Mouse (Mus musculus) c-Kit-positive CD71-positive TER-119-negative erythroid progenitor cells, embryonic 14.5 days (primary cell): ENCODE results near the gene Ppp1r1c.

Experiments used
- DNase-seq: peaks from one replicate; pipeline ENCODE4 v3.0.0-alpha.2; 2013; ENCODE audit warnings: low read depth

The Ppp1r1c gene

DNA sequence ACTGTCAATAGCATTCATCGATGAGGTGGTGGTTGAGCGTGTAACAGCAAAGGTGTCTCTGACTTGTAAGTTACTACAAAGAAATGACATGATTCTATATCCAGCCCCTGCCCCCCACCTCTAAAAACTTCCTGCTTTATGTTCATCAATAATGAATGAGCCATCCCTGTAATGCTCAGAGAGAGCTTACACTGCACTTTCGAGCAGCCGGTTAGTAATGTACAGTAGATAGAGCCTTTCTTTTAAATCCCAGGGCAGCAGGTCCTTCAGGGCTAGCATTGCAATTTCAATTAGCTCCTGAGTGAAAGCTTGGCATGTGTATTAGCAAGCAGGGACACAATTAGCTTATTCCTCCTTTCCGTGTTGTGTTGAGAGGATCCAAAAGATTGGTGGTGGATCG, at the start of gene Ppp1r1c:
Gene Ppp1r1c, plus strand, starts transcription at position 206 of the 400 bp plus-strand sequence.
- DNase-seq = no peak

DNA sequence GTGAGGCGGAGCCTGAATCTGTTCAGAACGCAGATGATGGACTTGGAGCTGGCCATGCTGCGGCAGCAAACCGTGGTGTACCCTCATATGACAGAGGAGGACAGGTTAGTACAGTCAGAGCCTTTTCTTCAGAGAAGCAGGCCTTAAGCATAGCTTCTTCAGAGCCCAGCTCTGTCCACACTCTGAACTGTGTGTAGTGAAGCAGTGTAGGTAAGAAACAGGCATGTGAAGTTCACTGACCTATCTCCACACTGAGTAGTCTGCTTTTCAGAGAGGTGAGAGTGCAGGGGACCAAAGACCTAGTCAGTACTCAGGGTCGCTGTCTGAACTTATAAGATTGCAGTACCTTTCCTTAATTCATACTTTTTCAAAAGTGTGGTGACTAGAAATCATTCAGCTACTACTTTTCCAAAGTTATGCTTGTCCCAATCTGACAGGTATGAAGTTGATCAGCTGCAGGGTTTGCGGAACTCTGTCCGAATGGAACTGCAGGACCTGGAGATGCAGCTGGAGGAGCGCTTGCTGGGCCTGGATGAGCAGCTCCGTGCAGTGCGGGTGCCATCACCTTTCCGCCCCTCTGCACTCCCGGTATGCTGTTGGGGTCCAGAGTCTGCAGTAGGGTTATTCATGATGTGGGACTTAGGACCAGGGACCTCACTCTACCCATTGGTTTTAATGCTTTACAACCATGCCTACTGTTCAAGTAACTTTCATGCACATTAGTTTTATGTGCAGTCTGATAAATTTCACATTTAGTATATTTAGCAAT, 47.0 kb upstream of the Ppp1r1c start:
- DNase-seq = no peak

DNA sequence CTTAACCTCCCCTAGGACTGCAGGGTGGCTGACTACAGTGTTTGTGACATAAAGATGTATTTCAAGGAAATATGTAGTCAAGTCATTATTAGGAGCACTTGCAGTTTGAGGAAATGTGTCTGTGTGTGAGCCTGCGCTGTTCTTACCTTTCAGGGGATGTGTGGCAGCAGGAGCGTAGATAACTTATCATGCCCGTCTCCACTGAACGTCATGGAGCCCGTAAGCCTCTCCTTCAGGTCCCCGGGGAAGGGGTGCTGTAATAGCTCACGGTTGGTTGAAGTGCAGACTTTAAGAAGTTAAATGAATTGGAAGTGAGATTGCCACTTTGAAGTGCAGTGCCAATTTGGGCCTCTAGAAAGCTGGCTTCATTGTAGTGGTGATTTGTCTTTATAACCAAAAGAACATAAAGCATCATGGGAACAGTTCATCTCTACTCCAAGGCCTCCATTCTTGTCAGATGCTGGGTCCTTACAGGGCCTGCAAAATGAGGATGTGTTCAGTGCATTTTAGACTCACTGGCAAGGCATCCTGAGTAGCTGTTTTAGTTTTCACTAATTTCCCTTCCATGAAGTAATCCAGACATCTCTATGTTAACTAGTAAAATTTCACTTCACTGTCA, 46.0 kb upstream of the Ppp1r1c start:
- no peak for DNase-seq

DNA sequence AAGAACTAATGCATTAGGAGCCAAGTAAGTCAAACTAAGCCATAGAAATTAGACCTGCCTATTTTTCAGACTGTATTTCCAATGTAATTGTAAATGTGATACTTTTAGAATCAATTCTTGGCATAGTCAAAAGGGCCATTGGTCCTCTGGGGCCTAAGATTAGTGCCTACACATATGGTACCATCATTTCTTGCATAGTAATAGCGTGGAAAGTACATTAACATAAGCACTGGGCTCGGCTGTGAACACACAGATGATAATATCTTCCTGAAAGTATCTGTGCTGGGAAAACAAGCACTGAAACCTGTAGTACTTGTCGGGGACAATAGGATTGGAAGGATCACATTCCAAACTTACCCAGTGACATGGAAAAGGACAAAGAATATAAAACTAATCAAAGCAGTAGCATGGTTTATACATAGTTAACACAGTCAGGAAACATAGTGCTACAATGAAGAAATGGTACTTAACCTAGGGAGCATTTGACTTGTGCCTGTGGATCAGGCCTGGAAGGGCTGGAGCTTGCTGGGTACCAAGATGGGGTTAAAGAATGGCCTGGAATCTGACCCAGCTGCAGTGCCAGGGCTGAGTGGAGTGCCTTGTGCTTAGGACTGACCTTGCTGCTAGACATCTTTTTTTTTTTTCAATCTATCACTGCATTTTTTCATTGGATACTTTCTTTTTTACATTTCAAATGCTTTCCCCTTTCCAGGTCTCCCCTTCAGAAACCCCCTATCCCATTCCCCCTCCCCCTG, 42.9 kb upstream of the Ppp1r1c start:
- DNase-seq = no peak

DNA sequence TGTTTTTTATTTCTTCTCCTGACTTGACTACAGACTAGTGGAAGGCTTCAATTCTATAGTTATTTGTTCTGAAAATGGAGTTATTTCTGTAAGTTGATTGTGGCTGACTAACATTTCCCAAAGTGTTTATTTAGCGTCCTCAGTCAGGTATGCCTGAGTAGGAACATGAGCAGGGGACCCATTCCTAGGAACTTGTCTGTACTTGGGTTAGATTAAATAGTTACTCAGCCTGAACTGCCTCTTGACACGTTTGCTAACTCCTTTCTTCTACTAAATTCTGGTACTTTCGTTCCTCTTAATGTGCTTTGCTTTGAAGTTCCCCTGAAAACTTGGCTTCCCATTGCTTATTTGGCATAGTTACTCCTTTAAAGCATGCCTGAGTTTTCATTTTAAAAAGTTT, 42.1 kb upstream of the Ppp1r1c start:
- no peak for DNase-seq

DNA sequence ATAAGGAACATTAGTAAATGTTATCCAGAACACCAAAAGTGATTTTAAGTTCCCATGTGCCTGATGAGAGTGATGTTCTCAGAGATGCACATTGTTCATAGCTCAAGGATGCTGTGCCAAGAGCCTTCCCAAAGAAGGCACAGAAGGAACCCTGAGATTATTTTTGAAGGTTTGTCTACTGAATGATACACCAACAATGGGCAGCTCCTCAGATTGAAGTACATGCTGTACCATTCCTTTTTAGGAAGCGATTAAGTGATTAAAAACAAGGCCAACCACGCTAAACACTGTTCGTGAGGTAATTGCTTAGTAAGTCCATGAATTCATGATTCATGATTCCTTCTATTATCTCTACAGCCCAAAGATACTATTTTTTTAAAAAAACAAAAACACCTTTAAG, 32.3 kb upstream of the Ppp1r1c start:
- no peak for DNase-seq

DNA sequence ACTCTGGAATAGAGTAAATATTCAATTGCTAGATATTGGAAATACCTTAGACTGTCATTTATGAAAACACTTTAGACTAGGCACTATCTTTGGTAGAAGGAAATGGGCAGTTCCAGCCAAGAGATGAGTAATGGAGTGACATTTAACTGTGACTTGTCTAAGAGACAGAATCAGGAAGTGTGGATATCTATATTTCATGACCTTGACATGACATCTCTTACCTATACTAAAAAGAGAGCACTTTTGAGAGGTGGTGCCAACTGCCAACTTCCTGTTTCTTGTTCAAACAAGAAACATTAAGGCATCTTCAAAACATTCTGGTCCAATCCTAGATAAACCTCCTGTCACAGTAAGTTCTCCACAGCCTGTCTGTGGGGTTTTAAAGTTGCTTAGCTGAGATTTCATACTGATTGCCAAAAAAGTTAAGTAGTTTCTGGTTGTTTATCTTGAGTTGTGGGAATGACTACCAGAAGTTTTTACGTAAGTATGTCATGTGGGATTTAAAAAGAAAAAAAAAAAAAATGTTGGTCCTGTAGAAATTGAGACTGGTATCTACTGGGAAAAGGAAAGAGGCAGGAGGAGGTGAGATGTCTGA, 29.8 kb upstream of the Ppp1r1c start:
- DNase-seq = no peak

DNA sequence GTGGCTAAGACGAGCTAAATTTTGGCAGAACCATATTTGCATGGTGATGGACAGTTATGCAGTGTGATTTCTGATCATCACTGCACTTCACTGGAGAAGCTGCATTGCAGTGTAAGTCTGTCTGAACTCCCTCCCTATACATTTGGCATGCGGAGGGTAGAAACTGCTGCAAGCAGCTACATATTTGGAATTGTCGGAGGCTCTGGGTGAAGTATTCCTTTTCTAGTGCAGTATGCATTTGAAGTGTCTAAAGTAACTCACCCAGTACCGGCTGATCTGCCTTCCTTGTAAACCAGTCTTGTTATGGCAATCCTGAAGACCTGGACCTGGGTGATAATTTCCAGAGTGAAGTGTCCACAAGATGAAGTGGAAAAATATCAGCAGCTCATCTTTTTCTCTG, 25.9 kb upstream of the Ppp1r1c start:
- no peak for DNase-seq

DNA sequence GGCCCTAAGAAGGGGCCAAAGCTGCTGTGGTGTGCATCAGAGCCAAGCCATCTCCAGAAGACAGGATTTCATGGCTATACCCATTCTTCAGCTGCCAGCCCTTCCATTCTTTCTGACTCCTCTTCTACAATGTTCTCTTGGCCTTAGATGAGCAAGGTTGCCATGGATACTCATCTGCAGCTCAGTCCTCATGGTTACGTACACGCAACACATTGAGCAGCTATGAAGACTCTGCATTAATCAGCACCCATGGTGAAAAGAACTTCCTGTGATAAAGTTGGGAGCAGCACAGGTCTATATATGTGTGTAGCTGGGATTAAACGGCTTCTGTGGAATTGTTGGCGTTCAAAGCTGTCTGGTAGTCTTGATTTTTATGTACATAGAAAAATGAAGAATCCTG, 24.3 kb upstream of the Ppp1r1c start:
- DNase-seq = no peak

DNA sequence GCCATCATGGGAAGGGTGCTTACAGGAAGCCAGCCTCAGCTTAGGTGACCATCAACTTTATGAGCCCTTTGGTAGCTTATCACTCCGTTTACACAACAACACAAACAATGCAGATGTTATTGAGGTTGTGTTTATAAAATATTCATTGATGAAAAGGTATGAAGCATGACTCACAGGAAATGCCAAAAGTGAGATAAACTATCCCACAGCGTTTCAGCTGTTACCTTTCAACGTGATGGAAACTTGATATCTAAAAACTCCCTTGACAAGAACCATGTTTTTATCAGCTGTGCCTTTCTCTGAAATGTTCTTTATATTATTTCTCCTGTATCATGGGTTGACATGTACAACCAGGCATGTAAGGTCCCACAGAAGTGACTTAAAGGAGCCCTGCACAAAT, 16.7 kb upstream of the Ppp1r1c start:
- DNase-seq = no peak

DNA sequence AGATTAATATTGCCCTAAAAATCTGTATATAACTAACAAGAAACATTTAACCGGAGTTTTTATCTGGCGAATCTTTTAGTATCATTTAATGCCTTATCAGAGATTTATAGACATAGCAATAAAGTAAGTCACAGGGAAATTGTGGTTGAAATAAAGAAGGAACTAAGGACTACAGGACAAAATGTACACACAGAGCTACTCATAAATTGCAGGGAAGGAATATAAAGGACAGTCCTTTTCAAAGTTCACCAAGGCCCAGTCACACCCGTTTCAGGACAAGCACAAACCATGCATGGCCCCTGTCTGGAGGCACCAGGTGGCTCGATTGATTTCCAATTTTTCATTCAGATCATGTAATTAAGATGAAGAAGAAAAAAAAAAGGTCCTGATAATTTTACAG, 12.4 kb upstream of the Ppp1r1c start:
- DNase-seq = no peak

DNA sequence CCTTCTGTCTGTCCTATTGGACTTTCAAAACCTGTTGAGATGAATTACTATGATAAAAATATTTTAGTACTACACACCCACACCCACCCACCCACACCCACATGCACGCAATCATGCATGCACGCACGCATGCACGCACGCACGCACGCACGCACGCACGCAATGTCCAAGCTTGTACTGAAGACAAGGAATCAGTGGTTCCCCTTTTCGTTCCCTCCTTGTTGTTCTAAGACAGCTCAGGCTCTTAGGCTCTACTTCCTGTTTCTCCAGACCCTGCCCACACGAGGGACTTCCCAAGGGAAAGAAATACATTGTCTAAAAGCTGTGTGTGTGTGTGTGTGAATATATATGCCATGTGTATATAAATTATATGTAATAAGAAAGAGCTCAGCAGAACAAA, 11.6 kb upstream of the Ppp1r1c start:
- DNase-seq = no peak

DNA sequence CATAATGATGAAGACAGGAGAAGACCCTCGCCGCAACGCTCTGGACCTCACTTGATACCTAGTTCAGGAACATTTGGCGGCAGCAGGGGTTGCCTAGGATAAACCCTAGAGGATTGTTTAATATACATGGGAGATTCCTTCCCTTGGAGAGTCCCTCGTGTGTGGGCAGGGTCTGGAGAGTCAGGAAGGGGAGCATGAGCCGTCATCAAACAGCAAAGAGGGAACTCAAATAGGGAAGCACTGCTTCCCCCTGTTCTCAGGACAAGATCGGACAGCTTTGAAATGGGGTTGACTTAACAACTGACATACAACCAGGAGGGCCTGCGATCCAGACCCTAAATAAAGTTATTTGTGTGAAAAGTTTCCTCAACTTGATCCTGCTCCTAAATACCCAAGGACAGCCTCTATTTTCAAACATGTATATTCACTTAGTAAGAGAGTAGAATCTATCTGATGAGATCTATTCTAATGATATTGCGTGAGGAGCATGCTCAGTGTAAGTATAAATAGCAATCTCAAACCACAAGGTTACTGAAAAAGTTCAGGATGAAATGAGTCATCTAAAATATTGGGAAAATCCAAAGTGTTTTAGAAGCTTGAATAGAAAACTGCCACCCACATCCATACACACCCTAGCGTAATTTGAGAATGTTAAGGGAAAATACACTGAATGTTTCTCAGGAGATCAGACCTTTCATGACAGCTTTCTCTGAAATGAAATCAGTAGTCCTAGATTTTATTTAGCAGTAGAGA, 10.9 kb upstream of the Ppp1r1c start:
- no peak for DNase-seq

DNA sequence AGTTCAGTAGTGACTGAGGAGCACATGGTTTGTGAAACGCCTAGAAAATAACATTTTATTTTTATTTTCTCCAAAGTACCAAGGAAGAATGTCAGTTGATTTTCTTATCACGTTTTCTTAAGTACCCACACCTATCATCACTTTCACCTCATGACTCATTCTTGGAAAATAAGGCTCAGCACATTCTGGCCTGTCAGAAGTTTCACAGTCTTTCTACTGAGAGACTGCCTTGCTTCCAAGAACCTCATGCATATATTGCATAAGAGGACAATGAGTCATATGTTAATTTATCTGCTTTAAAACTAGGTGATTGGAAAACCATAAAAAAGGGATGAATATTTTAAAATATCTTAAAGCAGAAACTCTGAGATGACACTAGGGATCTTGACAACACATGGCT, 9.4 kb upstream of the Ppp1r1c start:
- no peak for DNase-seq

DNA sequence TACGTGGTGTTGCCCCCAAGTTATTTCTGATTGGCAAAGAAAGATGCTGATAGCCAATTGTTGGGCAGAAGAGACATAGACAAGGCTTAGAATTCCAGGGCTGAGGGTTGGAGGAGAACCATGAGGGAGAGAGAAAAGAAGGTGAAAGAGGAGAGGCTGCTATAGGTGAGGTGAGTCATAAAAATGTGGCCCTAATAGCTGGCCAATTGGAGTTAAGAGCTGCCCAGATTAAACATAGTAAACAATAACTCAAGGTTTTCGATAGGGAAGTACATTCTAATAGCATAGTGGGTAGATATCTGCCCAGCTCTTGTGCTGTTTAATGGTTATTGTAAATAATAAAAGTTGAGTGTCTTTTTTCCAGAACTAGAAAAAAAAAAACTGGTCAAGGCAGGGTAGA, 2.8 kb upstream of the Ppp1r1c start:
- DNase-seq = no peak

DNA sequence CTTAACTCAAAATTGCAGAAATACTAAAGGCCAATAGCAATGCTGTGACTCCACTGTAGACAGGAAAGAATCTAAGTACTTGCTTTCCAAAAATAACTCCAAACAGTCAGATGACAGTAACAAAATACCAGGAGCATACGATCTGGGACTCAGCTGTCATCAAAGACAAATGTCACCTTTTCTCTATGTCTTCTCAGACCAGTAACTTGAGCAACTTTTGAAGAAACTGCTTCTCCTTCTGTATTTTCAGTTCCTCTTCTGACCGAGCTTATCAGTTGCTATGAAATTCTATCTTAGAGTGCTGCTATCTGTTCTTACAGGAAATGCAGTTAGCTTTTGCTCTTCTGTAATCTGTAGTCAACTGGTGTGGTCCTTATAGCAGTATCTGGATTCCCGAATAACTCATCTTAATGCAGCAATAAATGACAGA, 6.1 kb downstream of the Ppp1r1c start:
- no peak for DNase-seq

DNA sequence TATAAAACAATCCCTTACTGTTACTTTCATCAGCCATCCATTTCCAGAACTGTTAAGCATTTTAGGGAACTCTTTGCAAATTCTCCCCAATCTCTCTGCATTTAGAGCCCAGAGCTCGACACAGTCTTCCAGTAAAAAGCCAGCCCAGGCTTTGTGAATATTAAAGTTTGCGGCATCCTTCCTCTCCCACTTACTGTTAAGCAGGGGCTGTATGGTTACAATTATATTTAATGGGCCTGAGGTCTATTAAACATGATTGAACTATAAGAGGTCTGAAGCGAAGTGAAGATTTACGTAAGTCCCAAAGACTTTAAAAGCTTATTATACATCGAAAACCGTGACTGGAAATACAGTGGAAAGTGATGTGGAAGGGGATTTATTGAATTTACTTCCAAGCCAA, 7.2 kb downstream of the Ppp1r1c start:
- no peak for DNase-seq

DNA sequence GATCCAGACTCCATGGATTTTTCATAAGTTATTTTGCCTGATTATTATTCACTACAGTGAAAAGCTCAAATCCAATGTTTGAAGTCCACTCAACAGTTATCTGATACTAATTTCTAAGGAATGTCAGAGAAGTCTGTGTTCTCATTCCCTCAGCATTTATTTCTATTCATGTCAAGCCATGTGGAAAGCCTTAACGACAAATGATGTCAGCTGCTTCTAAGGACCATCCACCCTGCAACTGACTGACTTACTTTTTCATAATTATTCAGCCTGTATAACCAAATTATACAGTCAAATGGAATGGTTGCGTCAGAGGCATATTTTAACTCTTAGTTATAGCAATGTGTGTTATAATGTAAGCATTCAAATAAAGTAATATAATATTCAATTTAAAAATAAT, 8.3 kb downstream of the Ppp1r1c start:
- DNase-seq = no peak

DNA sequence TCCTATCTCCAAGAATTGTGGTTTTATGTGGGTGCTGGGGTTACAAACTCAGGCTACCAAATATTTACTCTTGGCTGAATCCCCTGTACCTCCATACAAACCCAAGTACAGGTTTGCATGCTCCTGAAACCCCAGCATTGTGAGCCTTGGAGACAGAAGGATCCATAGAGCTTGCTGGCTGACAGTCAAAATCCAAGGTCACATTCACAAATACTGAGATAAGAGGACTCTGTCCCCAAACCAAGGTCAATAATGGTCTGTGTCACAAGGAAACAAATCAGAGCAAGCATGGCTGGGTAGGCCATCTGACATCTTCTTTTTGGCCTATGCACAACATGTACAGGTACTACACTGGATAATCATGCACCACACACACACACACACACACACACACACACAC, 10.3 kb downstream of the Ppp1r1c start:
- no peak for DNase-seq

DNA sequence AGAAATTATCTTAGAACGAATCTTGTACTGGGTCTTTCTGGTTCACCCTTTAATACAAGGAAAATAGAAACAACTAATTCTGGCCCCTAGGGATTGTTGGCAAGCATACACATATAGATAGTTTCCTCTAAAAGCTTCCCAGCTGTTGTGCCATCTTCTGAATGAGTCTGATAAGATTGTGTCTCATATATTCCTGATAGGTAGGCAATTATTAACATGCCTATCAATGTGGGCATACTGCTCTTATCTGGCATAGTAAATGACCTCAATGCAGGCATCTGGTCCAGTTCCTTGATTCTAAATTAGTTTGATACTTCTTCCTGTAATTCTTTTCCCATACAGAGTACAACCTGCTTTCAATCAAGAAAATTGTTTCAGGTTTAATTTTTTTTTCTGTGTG, 14.8 kb downstream of the Ppp1r1c start:
- no peak for DNase-seq

DNA sequence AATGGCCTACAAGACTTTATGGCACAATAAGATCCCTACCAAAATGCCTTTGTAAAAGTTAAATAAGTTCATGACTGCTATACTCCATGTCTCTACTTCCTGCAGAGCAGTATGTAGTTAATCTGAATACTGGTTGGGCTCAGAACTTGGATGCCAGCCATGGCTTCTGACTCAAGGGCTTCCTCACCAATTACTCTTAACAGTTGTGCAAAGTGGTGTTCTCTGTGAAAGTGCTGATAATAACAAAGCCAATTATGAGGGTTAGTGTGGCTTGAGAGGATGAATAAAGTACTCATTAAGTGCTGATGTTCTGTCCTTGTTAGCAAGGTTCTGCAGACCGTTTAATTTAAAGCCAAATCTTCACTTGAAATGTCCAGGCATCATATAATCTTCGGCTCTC, 31.4 kb downstream of the Ppp1r1c start:
- DNase-seq = no peak

DNA sequence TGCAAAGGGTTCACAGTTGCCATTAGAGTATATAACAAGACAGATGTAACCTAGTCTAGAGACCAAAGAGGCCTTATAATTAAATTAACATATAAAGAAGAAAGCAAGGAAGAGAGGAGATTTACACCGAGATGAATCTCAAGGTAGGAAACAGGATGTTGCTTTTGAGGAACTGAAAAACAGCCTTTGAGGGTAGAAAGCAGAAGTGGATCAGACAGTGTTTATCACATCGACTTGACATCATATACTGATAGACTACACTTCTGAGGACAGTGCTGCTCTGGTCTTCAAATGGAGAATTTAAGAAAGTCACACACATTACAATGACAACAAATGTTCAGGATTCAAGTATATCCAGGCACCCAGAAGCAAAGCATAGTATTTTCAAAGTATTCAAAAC, 34.4 kb downstream of the Ppp1r1c start:
- DNase-seq = no peak
